Mouse (Mus musculus): ENCODE measurements at regions not wholly inside any gene's neighbourhood (a gene's known extent, or its start where the extent isn't known, plus 50 kb on each side); places are given as distances from the start of the nearest gene placed in this dataset.

DNA sequence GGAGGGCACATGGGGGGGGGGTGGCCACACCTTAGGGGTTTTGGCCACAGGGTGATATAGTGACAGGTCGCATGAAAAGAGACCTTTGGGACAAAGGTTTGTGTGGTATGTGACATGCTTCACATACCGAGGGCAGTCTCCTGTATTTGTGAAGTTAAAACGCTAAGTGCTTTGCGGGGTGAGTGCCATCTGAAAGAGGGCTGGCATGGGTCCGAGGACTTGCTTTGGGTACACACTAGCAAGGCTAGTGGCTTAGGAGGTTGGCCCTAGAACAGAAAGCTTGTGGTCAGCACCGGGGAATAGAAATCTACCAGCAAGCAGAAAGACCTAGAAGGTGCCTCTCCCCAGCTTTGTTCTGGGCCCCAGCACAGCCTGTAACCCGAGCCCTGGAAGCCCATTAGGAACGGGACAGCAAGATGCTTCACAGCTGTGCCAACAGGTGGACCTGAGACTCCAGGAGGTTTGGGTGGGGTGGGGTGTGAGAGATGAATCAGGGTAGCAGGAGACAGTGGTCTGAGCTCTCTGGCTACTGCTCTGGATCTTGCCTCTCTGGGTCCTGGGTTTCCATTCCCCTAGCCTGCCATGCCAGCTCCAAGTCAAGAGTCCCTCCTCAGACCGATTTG, 107.0 kb upstream of the Irx3 start:
- Histone ChIP-seq H3K9ac (no peak overlapping the region), H3K27ac (no peak overlapping the region), H3K36me3 (no peaks in the 10 kb centered on the region), H3K4me1 (no peaks in the 10 kb centered on the region), H3K4me2 (no peak overlapping the region), H3K4me3 (no peak overlapping the region), H3K27me3 (replicated peaks) (peaks cover 17% of the 10 kb centered on the region; the same call in 1 of the 2 replicates), H3K9me3 (replicated peaks) (no peaks in the 10 kb centered on the region)
- WGBS (ENCODE audit: insufficient replicate concordance): 59% methylated on average over 9 of the region's 9 CpGs
- no peak for ATAC-seq

DNA sequence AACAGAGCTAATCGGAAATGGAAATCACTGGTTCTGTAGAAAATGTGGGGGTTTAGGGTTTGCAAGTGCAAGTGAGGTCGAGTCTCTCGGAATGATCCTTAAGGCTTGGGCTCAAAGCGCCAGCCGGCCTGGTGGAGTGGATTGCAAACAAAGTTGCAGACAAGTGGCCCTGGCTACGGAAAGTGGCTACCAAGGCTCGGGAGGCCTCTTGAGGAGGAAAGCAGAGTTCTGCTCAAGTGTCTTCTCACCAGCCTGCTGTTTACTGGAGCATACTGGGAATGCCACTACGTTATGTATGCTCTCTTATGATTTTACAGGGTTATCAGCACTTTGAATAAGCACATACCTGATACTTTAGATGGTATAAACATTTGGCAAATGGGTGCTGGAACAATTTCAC, 105.3 kb upstream of the Irx3 start:
- WGBS (ENCODE audit: insufficient replicate concordance): 67% methylated on average over 8 of the region's 8 CpGs

DNA sequence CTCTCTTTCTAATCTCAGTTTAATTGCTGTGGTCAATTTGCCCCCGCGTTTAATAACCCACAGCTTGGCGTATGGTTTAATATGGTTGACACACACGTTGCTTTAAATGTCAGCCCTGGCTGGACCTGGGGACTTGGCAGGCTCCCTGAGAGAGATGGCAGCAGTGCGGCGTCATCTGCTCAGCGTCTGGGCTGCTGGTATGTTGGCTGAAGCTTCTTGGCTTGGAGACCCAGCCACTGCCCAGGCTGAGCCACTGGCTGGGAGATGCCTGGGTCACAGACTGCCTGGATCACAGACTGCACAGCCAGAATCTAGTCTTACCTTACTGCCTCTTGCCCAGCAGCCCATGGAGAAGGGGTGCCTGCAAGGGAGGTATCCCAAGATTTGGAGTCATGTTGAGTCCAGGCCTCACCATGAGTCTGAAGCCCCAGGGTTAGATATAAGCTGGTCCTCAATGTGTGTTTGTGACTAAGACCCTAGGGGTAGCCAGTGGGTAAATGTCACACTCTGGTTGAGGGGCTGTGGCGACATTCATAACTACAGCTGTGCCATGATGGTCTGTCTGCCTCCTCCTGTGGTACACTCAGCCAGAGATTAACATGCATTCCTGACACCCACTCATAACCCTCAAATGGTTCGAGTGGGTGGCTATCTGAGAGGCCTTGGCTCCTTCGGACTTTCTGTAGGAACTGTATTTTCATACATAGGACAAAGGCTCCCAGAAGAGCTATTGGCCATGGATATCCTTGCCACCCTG, 99.8 kb upstream of the Irx3 start:
- Histone ChIP-seq H3K27ac (no peak overlapping the region), H3K4me3 (no peak overlapping the region), H3K4me1 (no peaks in the 10 kb centered on the region), H3K36me3 (no peaks in the 10 kb centered on the region), H3K9ac (no peak overlapping the region), H3K9me3 (replicated peaks) (no peaks in the 10 kb centered on the region), H3K4me2 (no peak overlapping the region), H3K27me3 (replicated peaks) (peaks cover 22% of the 10 kb centered on the region)
- 62% methylated on average over 10 of the region's 10 CpGs for WGBS (ENCODE audit: insufficient replicate concordance)
- no peak for ATAC-seq

More for the DNA sequence above, 105.3 kb upstream of the Irx3 start:
- Histone ChIP-seq H3K9me3 (replicated peaks) (no peaks in the 10 kb centered on the region), H3K27ac (no peak overlapping the region), H3K4me2 (no peak overlapping the region), H3K4me3 (no peak overlapping the region), H3K27me3 (replicated peaks) (peaks cover 17% of the 10 kb centered on the region; the same call in 1 of the 2 replicates), H3K9ac (no peak overlapping the region), H3K36me3 (no peaks in the 10 kb centered on the region), H3K4me1 (no peaks in the 10 kb centered on the region)
- no peak for ATAC-seq

DNA sequence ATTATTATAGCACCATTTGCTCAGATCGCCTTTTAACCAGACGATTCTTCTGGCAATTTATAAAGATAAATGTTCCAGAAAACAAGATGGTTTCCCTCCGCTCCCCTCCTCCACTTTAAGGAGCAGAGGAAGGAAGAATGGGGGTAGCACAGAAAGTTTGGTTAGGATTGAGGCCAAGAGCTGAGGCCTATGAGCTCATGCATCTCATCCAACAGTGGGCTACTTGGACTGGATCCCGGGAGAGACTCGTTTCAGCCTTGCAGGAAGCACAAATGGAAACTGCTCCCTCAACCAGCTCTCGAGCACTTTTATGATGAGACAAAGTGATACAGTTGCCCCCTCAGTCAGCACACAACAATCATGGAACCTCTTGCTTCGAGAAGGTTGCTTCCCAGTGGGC, 97.9 kb upstream of the Irx3 start:
- peaks cover 22% of the 10 kb centered on the region for H3K27me3 ChIP-seq (replicated peaks)
- 66% methylated on average over 7 of the region's 7 CpGs for WGBS (ENCODE audit: insufficient replicate concordance)

DNA sequence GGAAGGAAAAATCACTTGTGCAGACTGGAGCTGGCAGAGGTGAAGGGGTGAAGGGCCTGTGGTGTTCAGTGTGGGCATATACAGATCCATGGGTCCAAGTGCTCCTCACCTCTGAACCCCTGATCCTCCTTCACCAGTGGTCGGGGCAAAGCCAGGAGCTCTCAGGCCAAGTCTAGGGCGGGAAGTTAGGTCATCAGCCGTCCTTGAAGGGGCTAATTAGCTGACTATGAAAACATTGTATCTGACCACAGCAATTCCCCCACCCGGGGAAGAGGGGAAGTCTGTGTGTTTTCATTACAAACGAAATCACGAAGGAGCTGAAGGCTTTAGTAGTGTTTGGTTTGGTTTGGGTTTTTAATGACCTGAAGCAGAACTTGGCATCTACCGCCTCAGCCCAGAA, 95.5 kb upstream of the Irx3 start:
- Histone ChIP-seq H3K4me1 (no peaks in the 10 kb centered on the region), H3K9me3 (replicated peaks) (no peaks in the 10 kb centered on the region), H3K27me3 (replicated peaks) (peaks cover 25% of the 10 kb centered on the region), H3K4me3 (no peak overlapping the region), H3K9ac (no peak overlapping the region), H3K27ac (no peak overlapping the region), H3K36me3 (no peaks in the 10 kb centered on the region), H3K4me2 (no peak overlapping the region)
- WGBS (ENCODE audit: insufficient replicate concordance): 35% methylated on average over 7 of the region's 7 CpGs
- ATAC-seq: no peak

More for the DNA sequence above, 97.9 kb upstream of the Irx3 start:
- H3K4me1 ChIP-seq: no peaks in the 10 kb centered on the region
- H3K27ac ChIP-seq: no peak overlapping the region
- no peak for ATAC-seq
- no peak overlapping the region for H3K4me3 ChIP-seq
- no peak overlapping the region for H3K9ac ChIP-seq
- H3K9me3 ChIP-seq (replicated peaks): no peaks in the 10 kb centered on the region
- no peaks in the 10 kb centered on the region for H3K36me3 ChIP-seq
- H3K4me2 ChIP-seq: no peak overlapping the region

DNA sequence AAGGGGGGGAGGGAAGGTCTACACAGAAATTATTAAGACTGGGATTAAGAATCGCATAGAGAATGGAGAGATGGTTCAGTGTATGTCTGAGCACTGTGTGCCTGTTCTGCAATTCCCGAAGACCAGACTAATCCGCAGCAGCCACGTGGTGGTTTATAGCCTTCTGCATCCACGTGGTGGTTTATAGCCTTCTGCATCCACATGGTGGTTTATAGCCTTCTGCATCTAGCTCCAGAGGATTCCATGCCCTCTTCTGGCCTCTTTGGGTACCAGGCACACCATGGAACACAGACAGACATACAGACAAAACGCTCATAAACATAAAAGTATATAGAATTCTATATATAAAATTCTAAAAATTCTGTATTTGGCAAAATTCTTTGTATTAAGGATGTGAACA, 94.1 kb upstream of the Irx3 start:
- Histone ChIP-seq H3K4me3 (no peak overlapping the region), H3K9me3 (replicated peaks) (no peaks in the 10 kb centered on the region), H3K4me1 (no peaks in the 10 kb centered on the region), H3K36me3 (no peaks in the 10 kb centered on the region), H3K9ac (no peak overlapping the region), H3K4me2 (no peak overlapping the region), H3K27ac (no peak overlapping the region), H3K27me3 (replicated peaks) (peaks cover 35% of the 10 kb centered on the region)
- 55% methylated on average over 6 of the region's 6 CpGs for WGBS (ENCODE audit: insufficient replicate concordance)
- ATAC-seq: no peak

DNA sequence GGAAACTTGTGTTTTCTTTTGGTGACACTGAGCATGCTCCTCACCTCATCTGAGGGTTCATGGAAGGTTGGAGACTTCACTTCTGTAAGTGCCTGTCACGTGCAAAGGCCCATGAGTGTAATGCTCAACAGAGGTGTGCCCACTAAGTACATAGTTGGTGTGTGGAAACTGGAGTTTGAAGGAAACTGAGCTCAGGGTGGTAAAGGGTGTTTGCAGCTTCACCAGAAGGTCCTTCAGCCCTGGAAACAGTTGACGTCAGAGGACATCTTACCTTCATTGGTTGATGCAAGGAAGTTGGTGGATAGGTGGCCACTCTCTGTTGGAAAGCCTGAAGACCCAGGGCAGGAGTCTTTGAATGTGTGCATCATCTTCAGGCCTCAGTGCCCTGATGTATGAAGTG, 83.0 kb upstream of the Irx3 start:
- H3K27me3 ChIP-seq (replicated peaks): peaks cover 19% of the 10 kb centered on the region
- H3K4me1 ChIP-seq: peaks cover 9% of the 10 kb centered on the region
- no peaks in the 10 kb centered on the region for H3K36me3 ChIP-seq
- H3K4me2 ChIP-seq: no peak overlapping the region
- no peak overlapping the region for H3K9ac ChIP-seq
- H3K27ac ChIP-seq: no peak overlapping the region
- H3K4me3 ChIP-seq: no peak overlapping the region
- no peaks in the 10 kb centered on the region for H3K9me3 ChIP-seq (replicated peaks)
- ATAC-seq: no peak
- WGBS (ENCODE audit: insufficient replicate concordance): 70% methylated on average over 2 of the region's 2 CpGs

DNA sequence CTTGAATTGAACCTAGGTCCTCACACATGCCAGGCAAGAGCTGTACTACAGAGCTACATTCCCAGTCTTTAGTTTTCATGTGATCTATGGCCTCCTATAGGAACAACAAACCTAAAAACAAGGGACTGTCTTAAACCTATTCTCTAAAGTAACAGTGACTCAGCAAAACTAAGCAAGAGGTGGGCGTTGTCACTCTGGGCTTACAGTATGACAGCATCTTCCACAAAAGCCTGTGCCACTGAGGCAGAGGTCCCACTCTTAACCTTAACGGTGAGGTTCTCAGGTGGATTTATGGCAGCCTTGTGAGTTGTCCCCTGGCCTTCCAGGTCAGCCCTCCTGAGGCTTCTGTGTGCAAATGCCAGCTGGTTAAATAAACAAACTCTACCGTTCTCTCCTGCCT, 82.5 kb upstream of the Irx3 start:
- 50% methylated on average over 3 of the region's 3 CpGs for WGBS (ENCODE audit: insufficient replicate concordance)
- peaks cover 23% of the 10 kb centered on the region for H3K27me3 ChIP-seq (replicated peaks)
- H3K36me3 ChIP-seq: no peaks in the 10 kb centered on the region

DNA sequence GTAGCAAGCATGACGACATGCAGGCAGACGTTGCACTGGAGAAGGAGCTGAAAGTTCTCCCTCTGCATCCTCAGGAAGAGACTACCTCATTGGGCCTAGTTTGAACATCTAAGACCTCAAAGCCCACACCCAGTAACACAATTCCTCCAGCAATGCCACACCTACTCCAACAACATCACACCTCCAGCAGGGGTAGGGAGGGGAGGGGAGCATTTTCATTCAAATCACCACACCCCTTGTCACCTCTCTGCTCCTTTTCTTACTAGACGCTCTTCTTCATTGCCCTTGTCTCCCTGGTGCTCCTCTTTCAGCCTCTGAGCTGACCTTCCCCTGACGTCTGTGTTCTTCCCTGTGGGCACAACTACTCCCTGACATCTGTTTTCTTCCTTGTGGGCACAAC, 81.1 kb upstream of the Irx3 start:
- Histone ChIP-seq H3K27ac (no peak overlapping the region), H3K9me3 (replicated peaks) (no peaks in the 10 kb centered on the region), H3K9ac (no peak overlapping the region), H3K4me2 (no peak overlapping the region), H3K4me3 (no peak overlapping the region), H3K4me1 (peaks cover 9% of the 10 kb centered on the region), H3K36me3 (no peaks in the 10 kb centered on the region), H3K27me3 (replicated peaks) (peaks cover 27% of the 10 kb centered on the region)
- WGBS (ENCODE audit: insufficient replicate concordance): 65% methylated on average over 4 of the region's 4 CpGs
- no peak for ATAC-seq

More for the DNA sequence above, 82.5 kb upstream of the Irx3 start:
- H3K4me2 ChIP-seq: no peak overlapping the region
- no peaks in the 10 kb centered on the region for H3K9me3 ChIP-seq (replicated peaks)
- H3K27ac ChIP-seq: no peak overlapping the region
- H3K4me1 ChIP-seq: peaks cover 9% of the 10 kb centered on the region
- peak; percentile 69; the same call in 1 of the 2 replicates for ATAC-seq
- no peak overlapping the region for H3K4me3 ChIP-seq
- H3K9ac ChIP-seq: no peak overlapping the region

DNA sequence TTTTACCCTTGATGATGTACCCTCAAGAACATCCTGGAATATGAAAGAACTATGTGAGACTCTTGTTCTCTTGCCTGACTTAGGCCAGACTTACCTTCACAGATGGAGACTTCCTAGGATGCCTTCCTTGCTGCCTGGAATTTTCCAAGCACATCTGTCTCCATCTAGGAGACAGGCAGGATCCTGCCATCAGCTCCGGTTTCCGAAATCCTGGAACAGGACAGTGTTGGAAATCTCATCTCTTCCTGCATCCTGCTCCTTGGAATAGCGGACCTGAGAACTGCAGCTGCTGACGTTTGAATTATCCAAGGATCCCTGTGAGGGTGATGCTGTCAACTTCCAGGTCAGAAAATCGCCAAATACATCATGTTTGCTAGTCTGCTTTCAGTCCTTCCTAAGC, 77.0 kb upstream of the Irx3 start:
- H3K27me3 ChIP-seq (replicated peaks): peaks cover 42% of the 10 kb centered on the region

DNA sequence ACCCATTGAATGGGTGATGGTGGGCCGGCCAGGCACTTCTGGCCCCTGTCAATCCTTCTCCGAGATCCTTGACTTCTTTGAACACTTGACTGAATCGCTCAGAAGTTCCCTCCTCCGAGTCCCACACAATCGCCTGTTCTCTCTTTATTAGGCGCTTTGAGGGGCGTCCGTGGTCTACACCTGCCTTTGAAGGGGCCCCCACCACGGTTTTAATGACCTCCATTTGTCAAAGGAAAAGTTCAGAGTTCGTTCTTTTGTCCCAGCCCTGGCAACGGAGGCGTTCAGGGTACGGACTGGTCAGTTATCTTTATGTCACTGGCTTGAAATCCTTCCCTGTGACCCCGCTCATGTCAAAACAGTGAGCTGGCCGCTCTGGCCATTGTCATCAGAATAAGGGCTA, 74.3 kb upstream of the Irx3 start:
- H3K4me2 ChIP-seq: no peak overlapping the region
- H3K27me3 ChIP-seq (replicated peaks): peaks cover 31% of the 10 kb centered on the region
- peaks cover 28% of the 10 kb centered on the region for H3K4me1 ChIP-seq
- no peak overlapping the region for H3K4me3 ChIP-seq
- H3K9me3 ChIP-seq (replicated peaks): no peaks in the 10 kb centered on the region
- 69% methylated on average over 15 of the region's 15 CpGs for WGBS (ENCODE audit: insufficient replicate concordance)
- no peak for ATAC-seq
- H3K36me3 ChIP-seq: no peaks in the 10 kb centered on the region
- H3K27ac ChIP-seq: no peak overlapping the region
- H3K9ac ChIP-seq: no peak overlapping the region

More for the DNA sequence above, 77.0 kb upstream of the Irx3 start:
- Histone ChIP-seq H3K4me1 (peaks cover 1% of the 10 kb centered on the region), H3K36me3 (no peaks in the 10 kb centered on the region), H3K9ac (no peak overlapping the region), H3K27ac (no peak overlapping the region), H3K4me2 (no peak overlapping the region), H3K4me3 (no peak overlapping the region), H3K9me3 (replicated peaks) (no peaks in the 10 kb centered on the region)
- ATAC-seq: no peak
- 68% methylated on average over 5 of the region's 5 CpGs for WGBS (ENCODE audit: insufficient replicate concordance)

DNA sequence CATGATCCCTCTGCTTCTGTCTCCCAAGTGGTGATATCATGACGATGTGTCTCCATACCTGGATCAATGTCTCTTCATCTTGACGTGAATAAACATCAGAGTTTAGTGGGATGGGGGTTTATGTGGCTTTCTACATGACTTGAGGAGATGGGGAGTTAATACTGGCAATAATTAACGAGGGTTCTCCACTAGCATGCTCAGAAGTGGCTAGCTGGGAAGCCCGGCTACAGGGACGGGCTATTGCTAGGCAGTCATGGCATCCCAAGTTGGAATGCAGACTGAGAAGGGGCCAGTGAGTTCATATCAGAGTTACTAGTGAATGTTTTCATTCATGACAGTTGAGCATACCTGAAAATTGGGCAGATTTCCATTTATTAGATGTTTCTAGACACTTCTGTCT, 71.4 kb upstream of the Irx3 start:
- Histone ChIP-seq H3K27me3 (replicated peaks) (peaks cover 31% of the 10 kb centered on the region), H3K36me3 (no peaks in the 10 kb centered on the region), H3K4me3 (0 out of 2 replicates have a peak overlapping the region, but pooled peaks have one; percentile 26), H3K27ac (peak overlapping the region; percentile 85), H3K9me3 (replicated peaks) (no peaks in the 10 kb centered on the region), H3K4me2 (peak overlapping the region; percentile 63), H3K9ac (no peak overlapping the region), H3K4me1 (peaks cover 28% of the 10 kb centered on the region)
- 65% methylated on average over 5 of the region's 5 CpGs for WGBS (ENCODE audit: insufficient replicate concordance)
- no peak for ATAC-seq

Measured in liver, embryonic 12.5 days (tissue).